Mouse (Mus musculus) CH12.LX (cell line): ENCODE results near the gene Mllt3. TPM values are rescaled to one million over a fixed set of nuclear protein-coding genes. Genes with fewer than 3 reads are reported as not detected.
A peak's percentile ranks its signal among the peaks of the same experiment; 100 is the strongest.

Source experiments
- DNase-seq: peaks from one replicate; pipeline ENCODE4 v3.0.0-alpha.2; 2013; ENCODE audit errors: extremely low read depth
- H3K27ac ChIP-seq: 2 replicates; pipeline ENCODE4 v1.5.1; 2012; ENCODE audit warnings: low read depth, mild to moderate bottlenecking, control low read depth, moderate library complexity; ENCODE audit not compliant: insufficient read depth
- H3K27me3 ChIP-seq: replicated peaks from 2 replicates; pipeline ENCODE3; 2012; ENCODE audit warnings: inconsistent platforms
- H3K36me3 ChIP-seq, 2 experiments: replicated peaks in 1 of 2; 2 replicates each; pipeline versions ENCODE3 to v1.6.1; 2012; ENCODE audit warnings: inconsistent platforms in 1 of 2, low read length in 1 of 2, mild to moderate bottlenecking in 1 of 2, mixed read lengths in 1 of 2, moderate library complexity in 1 of 2; ENCODE audit not compliant: control insufficient read depth in 1 of 2, insufficient read depth in 1 of 2
- H3K4me1 ChIP-seq, 2 experiments: 2 replicates each; pipeline ENCODE4 v1.6.1; 2012; ENCODE audit warnings: inconsistent platforms in 1 of 2, moderate library complexity in 1 of 2; ENCODE audit not compliant: insufficient read depth in 2 of 2, control insufficient read depth in 1 of 2
- H3K4me2 ChIP-seq: 2 replicates; pipeline ENCODE4 v1.6.1; 2012; ENCODE audit warnings: low read depth, mild to moderate bottlenecking, control low read depth; ENCODE audit not compliant: poor library complexity, insufficient read depth, severe bottlenecking
- H3K4me3 ChIP-seq, 3 experiments: fragments of 150-350 bp in 1 of 3; sonication (generic) in 1 of 3; replicated peaks in 1 of 3; 2 replicates each; pipeline versions ENCODE3 to v1.5.1; 2011 to 2012; ENCODE audit warnings: low read depth in 2 of 3, low read length in 2 of 3, mild to moderate bottlenecking in 2 of 3, moderate library complexity in 2 of 3, control low read depth in 1 of 3, improper control_type of control experiment in 1 of 3, inconsistent platforms in 1 of 3, mixed read lengths in 1 of 3; ENCODE audit not compliant: poor library complexity in 1 of 3
- H3K79me2 ChIP-seq: replicated peaks from 2 replicates; pipeline ENCODE4 v1.6.1; 2012; ENCODE audit warnings: mild to moderate bottlenecking, moderate library complexity; ENCODE audit not compliant: control insufficient read depth, poor library complexity, insufficient read depth, severe bottlenecking; ENCODE audit errors: extremely low read depth
- H3K9ac ChIP-seq: 2 replicates; pipeline ENCODE4 v1.6.1; 2012; ENCODE audit warnings: low read depth, mild to moderate bottlenecking, control low read depth, moderate library complexity; ENCODE audit not compliant: insufficient read depth
- H3K9me3 ChIP-seq: replicated peaks from 2 replicates; pipeline ENCODE3; 2012; ENCODE audit warnings: low read length, inconsistent platforms, mixed read lengths
- BHLHE40 ChIP-seq: IDR thresholded peaks from 2 replicates; pipeline ENCODE4 v1.6.1; 2011; ENCODE audit warnings: mild to moderate bottlenecking, low read depth, low read length, improper control_type of control experiment
- CHD1 ChIP-seq: IDR thresholded peaks from 2 replicates; pipeline ENCODE4 v1.6.1; 2012; ENCODE audit warnings: low read depth, low read length, improper control_type of control experiment, inconsistent platforms
- CHD2 ChIP-seq: IDR thresholded peaks from 2 replicates; pipeline ENCODE4 v1.6.1; 2011; ENCODE audit warnings: low read length, improper control_type of control experiment
- E2F4 ChIP-seq: IDR thresholded peaks from 2 replicates; pipeline ENCODE4 v1.6.1; 2011; ENCODE audit warnings: low read depth, low read length, improper control_type of control experiment; ENCODE audit not compliant: insufficient replicate concordance
- ELF1 ChIP-seq: IDR thresholded peaks from 2 replicates; pipeline ENCODE4 v1.6.1; 2014; ENCODE audit warnings: low read depth, mild to moderate bottlenecking, inconsistent platforms, low read length, improper control_type of control experiment
- HCFC1 ChIP-seq: IDR thresholded peaks from 2 replicates; pipeline ENCODE4 v1.6.1; 2012; ENCODE audit warnings: low read depth, mild to moderate bottlenecking, inconsistent platforms, low read length, improper control_type of control experiment
- IRF4 ChIP-seq: IDR thresholded peaks from 2 replicates; pipeline ENCODE4 v1.6.1; 2014; ENCODE audit warnings: low read depth, mild to moderate bottlenecking, inconsistent platforms, low read length, improper control_type of control experiment
- JUN ChIP-seq: IDR thresholded peaks from 2 replicates; pipeline ENCODE4 v1.6.1; 2011; ENCODE audit warnings: low read depth, mild to moderate bottlenecking, low read length, improper control_type of control experiment, moderate library complexity; ENCODE audit not compliant: insufficient read depth
- JUND ChIP-seq: conservative IDR thresholded peaks from 2 replicates; pipeline ENCODE4 v1.6.1; 2011; ENCODE audit warnings: low read depth, low read length, improper control_type of control experiment
- MAX ChIP-seq: IDR thresholded peaks from 2 replicates; pipeline ENCODE4 v1.6.1; 2011; ENCODE audit warnings: low read length, improper control_type of control experiment
- MEF2A ChIP-seq: IDR thresholded peaks from 2 replicates; pipeline ENCODE4 v1.6.1; 2014; ENCODE audit warnings: low read depth, mild to moderate bottlenecking, inconsistent platforms, low read length, improper control_type of control experiment, borderline replicate concordance
- MXI1 ChIP-seq: IDR thresholded peaks from 2 replicates; pipeline ENCODE4 v1.6.1; 2011; ENCODE audit warnings: mild to moderate bottlenecking, low read depth, low read length, improper control_type of control experiment
- MYC ChIP-seq: IDR thresholded peaks from 2 replicates; pipeline ENCODE4 v1.6.1; 2011; ENCODE audit warnings: low read depth, mild to moderate bottlenecking, improper control_type of control experiment, low read length
- NRF1 ChIP-seq: IDR thresholded peaks from 2 replicates; pipeline ENCODE4 v1.6.1; 2014; ENCODE audit warnings: low read depth, mild to moderate bottlenecking, inconsistent platforms, low read length, improper control_type of control experiment, moderate library complexity
- POLR2A ChIP-seq: IDR thresholded peaks from 2 replicates; pipeline ENCODE4 v1.6.1; 2011; ENCODE audit warnings: low read depth, mild to moderate bottlenecking, improper control_type of control experiment, low read length
- POLR2AphosphoS2 ChIP-seq: IDR thresholded peaks from 2 replicates; pipeline ENCODE4 v1.6.1; 2011; ENCODE audit warnings: low read depth, low read length, improper control_type of control experiment
- RCOR1 ChIP-seq: conservative IDR thresholded peaks from 2 replicates; pipeline ENCODE4 v1.6.1; 2012; ENCODE audit warnings: low read depth, mild to moderate bottlenecking, inconsistent platforms, low read length, improper control_type of control experiment
- SIN3A ChIP-seq: IDR thresholded peaks from 2 replicates; pipeline ENCODE4 v1.6.1; 2012; ENCODE audit warnings: low read length, improper control_type of control experiment, inconsistent platforms
- SMC3 ChIP-seq: IDR thresholded peaks from 2 replicates; pipeline ENCODE4 v1.6.1; 2011; ENCODE audit warnings: low read depth, low read length, improper control_type of control experiment
- TBP ChIP-seq: conservative IDR thresholded peaks from 2 replicates; pipeline ENCODE4 v1.6.1; 2011; ENCODE audit warnings: low read depth, low read length, improper control_type of control experiment
- UBTF ChIP-seq: IDR thresholded peaks from 2 replicates; pipeline ENCODE4 v1.6.1; 2012; ENCODE audit warnings: low read depth, mild to moderate bottlenecking, inconsistent platforms, low read length, improper control_type of control experiment, moderate library complexity
- USF1 ChIP-seq: IDR thresholded peaks from 2 replicates; pipeline ENCODE4 v1.6.1; 2014; ENCODE audit warnings: low read depth, mild to moderate bottlenecking, inconsistent platforms, low read length, improper control_type of control experiment
- USF2 ChIP-seq: conservative IDR thresholded peaks from 2 replicates; pipeline ENCODE4 v1.6.1; 2011; ENCODE audit warnings: low read depth, low read length, improper control_type of control experiment
- ZC3H11A ChIP-seq: IDR thresholded peaks from 2 replicates; pipeline ENCODE4 v1.6.1; 2012; ENCODE audit warnings: low read depth, mild to moderate bottlenecking, inconsistent platforms, low read length, improper control_type of control experiment
- ZKSCAN1 ChIP-seq: IDR thresholded peaks from 2 replicates; pipeline ENCODE4 v1.6.1; 2012; ENCODE audit warnings: low read depth, inconsistent platforms, low read length, improper control_type of control experiment, borderline replicate concordance
- ZMIZ1 ChIP-seq: IDR thresholded peaks from 2 replicates; pipeline ENCODE4 v1.6.1; 2012; ENCODE audit warnings: low read depth, mild to moderate bottlenecking, inconsistent platforms, low read length, improper control_type of control experiment
- ZNF384 ChIP-seq: IDR thresholded peaks from 2 replicates; pipeline ENCODE4 v1.6.1; 2012; ENCODE audit warnings: low read depth, low read length, improper control_type of control experiment, inconsistent platforms
- dilution Hi-C: fragments of 300-500 bp; cut with MboI; formaldehyde crosslinking; loops from 2 replicates; pipeline ENCODE4 v1.14.3; 2020; ENCODE audit warnings: low sequenced_read_pairs; ENCODE audit not compliant: extremely low pct_unique_long_range_greater_than_20kb, extremely low pct_ligation_motif_present
- in situ Hi-C: fragments of 300-500 bp; cut with MboI; formaldehyde crosslinking; loops from 3 replicates; pipeline ENCODE4 v1.14.3; 2019; ENCODE audit warnings: low sequenced_read_pairs, low pct_ligation_motif_present, low pct_unique_long_range_greater_than_20kb, mixed read lengths
- polyA plus RNA-seq: library from polyadenylated mRNA; unstranded; fragments of >175 nt; gene quantifications from 2 replicates; pipeline ENCODE4 v1.2.1, GENCODE M21; 2012; ENCODE audit warnings: low read depth; ENCODE audit not compliant: insufficient read length
- total RNA-seq, 2 experiments: library from RNA; depleted of rRNA; stranded (reverse); fragments of 300-350 nt in 1 of 2; fragments of >200 nt in 1 of 2; gene quantifications; 2 replicates each; pipeline ENCODE4 v1.2.3; 2012 to 2014

The Mllt3 gene
- total and polyA plus RNA-seq, 3 experiments = 8.3 to 20.9 (median 10.1) TPM

DNA sequence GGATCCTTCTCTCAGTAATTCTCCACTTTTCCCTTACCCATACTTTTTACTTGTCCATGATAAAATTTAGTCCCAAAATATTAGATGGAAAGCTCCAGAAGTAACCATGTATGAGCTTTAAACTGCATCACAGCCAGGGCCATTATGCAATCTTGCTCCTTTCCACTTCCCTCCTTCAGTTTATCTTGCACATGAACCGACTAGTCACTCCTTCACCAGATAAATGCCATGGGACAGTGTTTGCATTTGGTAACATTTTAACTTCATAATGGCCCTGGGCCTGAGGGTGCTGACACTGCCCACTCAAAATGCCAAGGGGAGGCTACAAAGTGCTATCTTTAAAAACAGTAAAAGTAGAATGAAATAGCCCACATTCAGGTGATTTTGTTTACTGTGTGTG lies 128.4 kb downstream of the Mllt3 start:
- no peak overlapping the region for H3K27ac ChIP-seq
- in situ Hi-C loops (no loop called here), dilution Hi-C loops (no loop called here)
- no peaks in the 10 kb centered on the region for H3K9me3 ChIP-seq
- no peaks in the 10 kb centered on the region for H3K27me3 ChIP-seq
- no peak for DNase-seq
- H3K4me1 ChIP-seq = peaks cover 0 to 29% of the 10 kb centered on the region in 2 experiments; a peak in 2 of 4 replicates
- H3K4me2 ChIP-seq = no peak overlapping the region
- TF ChIP-seq ZKSCAN1 (no peak), POLR2A (no peak), RCOR1 (no peak), MYC (no peak), MEF2A (no peak), UBTF (no peak), IRF4 (no peak), SIN3A (no peak), ZNF384 (no peak), NRF1 (no peak), HCFC1 (no peak), ELF1 (no peak), E2F4 (no peak), JUND (no peak), CHD1 (no peak), MAX (no peak)
- H3K9ac ChIP-seq = no peak overlapping the region
- no peaks in the 10 kb centered on the region for H3K36me3 ChIP-seq
- H3K79me2 ChIP-seq = no peaks in the 10 kb centered on the region
- H3K4me3 ChIP-seq = no peak overlapping the region

GRCm38 (mm10) chr4:87902584-87902983 lies 130.6 kb downstream of the Mllt3 start:
- Histone ChIP-seq H3K4me2 (no peak overlapping the region), H3K79me2 (no peaks in the 10 kb centered on the region), H3K9ac (no peak overlapping the region), H3K27me3 (no peaks in the 10 kb centered on the region), H3K36me3 (no peaks in the 10 kb centered on the region), H3K4me1 (peaks cover 0 to 29% of the 10 kb centered on the region in 2 experiments; a peak in 2 of 4 replicates), H3K27ac (no peak overlapping the region), H3K9me3 (no peaks in the 10 kb centered on the region), H3K4me3 (no peak overlapping the region)
- DNase-seq = peak; percentile 15
- in situ Hi-C loops (no loop called here), dilution Hi-C loops (no loop called here)
- TF ChIP-seq CHD2 = no peak
- TF ChIP-seq RCOR1 = no peak
- no peak for TF ChIP-seq ZC3H11A
- TF ChIP-seq MYC = no peak
- TF ChIP-seq NRF1 = no peak
- TF ChIP-seq TBP = no peak
- no peak for TF ChIP-seq MEF2A
- no peak for TF ChIP-seq IRF4
- TF ChIP-seq ZKSCAN1 = no peak
- no peak for TF ChIP-seq MAX
- TF ChIP-seq ZMIZ1 = no peak
- no peak for TF ChIP-seq SMC3
- no peak for TF ChIP-seq POLR2AphosphoS2
- TF ChIP-seq ZNF384 = no peak
- no peak for TF ChIP-seq MXI1
- no peak for TF ChIP-seq USF1
- no peak for TF ChIP-seq JUN
- TF ChIP-seq USF2 = no peak
- TF ChIP-seq BHLHE40 = no peak
